ENCODE assay signal across 9 mouse cellular contexts in genomic region chr2:150665534-150666451, GRCm38 (mm10). TPM values are rescaled to one million over a fixed set of nuclear protein-coding genes. Genes with fewer than 3 reads are reported as not detected.
A peak's percentile ranks its signal among the peaks of the same experiment; 100 is the strongest.
DNase-seq lines count a peak whose midpoint lies in the region; ATAC-seq lines count a peak whose summit lies in the region.
"Had no signal": no experiment of that assay in that cellular context is flagged by ENCODE, and none has a peak within 500 bp of the region (broad histone marks: within the 10 kb centered on the region; RNA-seq: fewer than 3 reads in every experiment).

No protein-coding gene starts in this region.

- no peak overlapping the region for H3K4me3 ChIP-seq in hindbrain, embryonic 14.5 days (replicated peaks; ENCODE audit: low read length)
- peak overlapping the region; percentile 20; the same call in 1 of the 2 replicates for H3K4me3 ChIP-seq in midbrain, embryonic 10.5 days

- no peaks in the 10 kb centered on the region for H3K9me3 ChIP-seq in hindbrain, embryonic 14.5 days (ENCODE audit: control insufficient read depth, low read length)
- H3K9me3 ChIP-seq in midbrain, embryonic 10.5 days (replicated peaks) = no peaks in the 10 kb centered on the region

- WGBS in hindbrain, embryonic 14.5 days = 48% methylated on average over 10 of the region's 10 CpGs
- 59% methylated on average over 10 of the region's 10 CpGs for WGBS in midbrain, embryonic 10.5 days

- peak overlapping the region; percentile 38 for H3K4me2 ChIP-seq in hindbrain, embryonic 14.5 days (replicated peaks)

- no peak overlapping the region for H3K27ac ChIP-seq in hindbrain, embryonic 14.5 days
- H3K27ac ChIP-seq in midbrain, embryonic 10.5 days (replicated peaks) = peak overlapping the region; percentile 57; the same call in 1 of the 2 replicates
- H3K27ac ChIP-seq: kidney, postnatal 0 days had no signal

- H3K36me3 ChIP-seq in hindbrain, embryonic 14.5 days (replicated peaks; ENCODE audit: control insufficient read depth, insufficient read depth) = no peaks in the 10 kb centered on the region
- H3K36me3 ChIP-seq in midbrain, embryonic 10.5 days = no peaks in the 10 kb centered on the region

- DNase-seq in testis, postnatal 14 days (ENCODE audit: low spot score) = peak; percentile 31
- DNase-seq in testis, postnatal 10 days (ENCODE audit: low spot score) = no peak
- no peak for DNase-seq in hindbrain, embryonic 14.5 days (ENCODE audit: low spot score)
- no peak for DNase-seq in midbrain, embryonic 10.5 days (ENCODE audit: low spot score)
- DNase-seq in thymus, postnatal 25 days = peak; percentile 67
- no peak for DNase-seq in right cerebral cortex, postnatal 4 days
- DNase-seq in gastrocnemius, adult 8-10 months (ENCODE audit: low spot score in 2 of 2) = no peak
- no peak for DNase-seq in layer of hippocampus, postnatal 14 days (ENCODE audit: low spot score in 2 of 2)

- H3K4me1 ChIP-seq in hindbrain, embryonic 14.5 days (replicated peaks; ENCODE audit: control insufficient read depth, insufficient read depth, low read length) = peaks cover 11% of the 10 kb centered on the region; the same call in 1 of the 2 replicates
- H3K4me1 ChIP-seq in midbrain, embryonic 10.5 days = peaks cover 33% of the 10 kb centered on the region

- ATAC-seq in hindbrain, embryonic 14.5 days (ENCODE audit: low FRiP score) = no peak

- 0 out of 2 replicates have a peak, but pooled peaks cover 14% of the 10 kb centered on the region for H3K27me3 ChIP-seq in hindbrain, embryonic 14.5 days (ENCODE audit: control insufficient read depth, insufficient read depth, low read length)
- H3K27me3 ChIP-seq in midbrain, embryonic 10.5 days (ENCODE audit: low read depth, poor library complexity, severe bottlenecking) = peaks cover 50% of the 10 kb centered on the region

- H3K9ac ChIP-seq in hindbrain, embryonic 14.5 days = no peak overlapping the region

RNA-seq across cellular contexts. Expression of gene Acss1, which starts 2.5 kb away (rescaled TPM):
- polyA plus RNA-seq in hindbrain, embryonic 14.5 days (2014; fragmentation: Nextera tagmentation; extraction: Ambion mirVana) = 14.8 and 18.2 TPM in 2 replicates
- polyA plus RNA-seq in midbrain, embryonic 10.5 days (2016; fragmentation: Nextera tagmentation; extraction: Ambion mirVana) = 9.2 and 20.5 TPM in 2 replicates
- total RNA-seq in gastrocnemius, adult 8-10 months (2022) = 10 to 100 TPM; 16.1 to 25.1 (median 18.9) TPM
- 10 to 100 TPM; 20.5 to 21.0 TPM for total RNA-seq in layer of hippocampus, postnatal 14 days (2021)

RNA-seq across cellular contexts. Expression of gene Vsx1, which starts 23.4 kb away (rescaled TPM):
- 0.05 TPM in 2 replicates for polyA plus RNA-seq in hindbrain, embryonic 14.5 days (2014; fragmentation: Nextera tagmentation; extraction: Ambion mirVana)
- 0.19 and 0.56 TPM in 2 replicates for polyA plus RNA-seq in midbrain, embryonic 10.5 days (2016; fragmentation: Nextera tagmentation; extraction: Ambion mirVana)
- not detected for total RNA-seq in gastrocnemius, adult 8-10 months (2022)
- total RNA-seq in layer of hippocampus, postnatal 14 days (2021) = under 1 TPM; 0.09 to 0.10 TPM
- polyA plus RNA-seq: kidney, postnatal 0 days had no signal

RNA-seq across cellular contexts. Expression of gene Apmap, which starts 57.4 kb away (rescaled TPM):
- polyA plus RNA-seq in hindbrain, embryonic 14.5 days (2014; fragmentation: Nextera tagmentation; extraction: Ambion mirVana) = 41.6 and 42.6 TPM in 2 replicates
- 35.6 and 38.6 TPM in 2 replicates for polyA plus RNA-seq in midbrain, embryonic 10.5 days (2016; fragmentation: Nextera tagmentation; extraction: Ambion mirVana)
- total RNA-seq in gastrocnemius, adult 8-10 months (2022) = 10 to 100 TPM; 17.2 to 19.3 (median 18.1) TPM
- total RNA-seq in layer of hippocampus, postnatal 14 days (2021) = 10 to 100 TPM; 55.4 to 59.9 TPM

Comparison
In these comparisons a context has a peak if more than half of its experiments do, and no peak if none do; other contexts are left out.
1. DNase-seq: peak in testis, postnatal 14 days (single experiment) and thymus, postnatal 25 days (single experiment); none in testis, postnatal 10 days (single experiment), hindbrain, embryonic 14.5 days (single experiment), midbrain, embryonic 10.5 days (single experiment), right cerebral cortex, postnatal 4 days (single experiment), gastrocnemius, adult 8-10 months (0 of 2) and layer of hippocampus, postnatal 14 days (0 of 2).